Mouse (Mus musculus): ENCODE measurements around the gene Mcrip1. TPM values are rescaled to one million over a fixed set of nuclear protein-coding genes. Genes with fewer than 3 reads are reported as not detected.

Mcrip1 gene
- polyA plus RNA-seq, 1 experiment from 2014 or later, result 268 TPM

- Histone ChIP-seq H3K27ac (replicated peaks; ENCODE audit: low read depth, low read length) (no peak overlapping the region), H3K4me3 (replicated peaks; ENCODE audit: low read depth, low read length) (no peak overlapping the region), H3K4me2 (ENCODE audit: low read length) (no peak overlapping the region), H3K9me3 (ENCODE audit: control insufficient read depth, low read length) (peaks cover 5% of the 10 kb centered on the region; the same call in 1 of the 2 replicates), H3K27me3 (ENCODE audit: control insufficient read depth, insufficient read depth, low read length) (no peaks in the 10 kb centered on the region), H3K9ac (replicated peaks; ENCODE audit: low read length) (no peak overlapping the region), H3K36me3 (ENCODE audit: control insufficient read depth, insufficient read depth, low read length) (no peaks in the 10 kb centered on the region), H3K4me1 (ENCODE audit: control insufficient read depth, insufficient read depth, low read length) (peaks cover 18% of the 10 kb centered on the region)
- DNase-seq, result no peak
- no peak for ATAC-seq (ENCODE audit: low FRiP score, low TSS enrichment)
- WGBS, result 75% methylated on average over 5 of the region's 5 CpGs
Measured at GRCm38 (mm10) chr11:120552736-120553135, 3.2 kb upstream of the Mcrip1 start.

GRCm38 (mm10) chr11:120550810-120551440 is 1.4 kb upstream of the Mcrip1 start, which contains the start of gene Ppp1r27:
Ppp1r27 (minus strand) TSS chr11:120551132.
- ATAC-seq (ENCODE audit: low FRiP score, low TSS enrichment) (no peak), DNase-seq (no peak)
- Histone ChIP-seq H3K27me3 (ENCODE audit: control insufficient read depth, insufficient read depth, low read length) (no peaks in the 10 kb centered on the region), H3K27ac (replicated peaks; ENCODE audit: low read depth, low read length) (peak within 1 kb of the TSS; percentile 81), H3K9ac (replicated peaks; ENCODE audit: low read length) (peak within 1 kb of the TSS; percentile 93), H3K4me2 (ENCODE audit: low read length) (peak within 1 kb of the TSS; percentile 94), H3K36me3 (ENCODE audit: control insufficient read depth, insufficient read depth, low read length) (no peaks in the 10 kb centered on the region), H3K9me3 (ENCODE audit: control insufficient read depth, low read length) (no peaks in the 10 kb centered on the region), H3K4me3 (replicated peaks; ENCODE audit: low read depth, low read length) (peak within 1 kb of the TSS; percentile 98), H3K4me1 (ENCODE audit: control insufficient read depth, insufficient read depth, low read length) (peaks cover 18% of the 10 kb centered on the region)
- WGBS, result 96% methylated on average over 28 of the region's 28 CpGs

GRCm38 (mm10) chr11:120549986-120550809 is 671 bp upstream of the Mcrip1 start:
- WGBS, result 72% methylated on average over 11 of the region's 11 CpGs
- peak overlapping the region; percentile 98 for H3K4me3 ChIP-seq (replicated peaks; ENCODE audit: low read depth, low read length)

GRCm38 (mm10) chr11:120548786-120549167 is 750 bp downstream of the Mcrip1 start:
- H3K27ac ChIP-seq (replicated peaks; ENCODE audit: low read depth, low read length), result peak overlapping the region; percentile 81; the same call in 1 of the 2 replicates
- ATAC-seq (ENCODE audit: low FRiP score, low TSS enrichment) (no peak), DNase-seq (no peak)
- H3K4me3 ChIP-seq (replicated peaks; ENCODE audit: low read depth, low read length), result peak overlapping the region; percentile 98
- peak overlapping the region; percentile 94 for H3K4me2 ChIP-seq (ENCODE audit: low read length)
- H3K9me3 ChIP-seq (ENCODE audit: control insufficient read depth, low read length), result no peaks in the 10 kb centered on the region
- H3K4me1 ChIP-seq (ENCODE audit: control insufficient read depth, insufficient read depth, low read length), result peaks cover 18% of the 10 kb centered on the region
- no peaks in the 10 kb centered on the region for H3K27me3 ChIP-seq (ENCODE audit: control insufficient read depth, insufficient read depth, low read length)
- peaks cover 15% of the 10 kb centered on the region for H3K36me3 ChIP-seq (ENCODE audit: control insufficient read depth, insufficient read depth, low read length)
- 30% methylated on average over 7 of the region's 7 CpGs for WGBS
- H3K9ac ChIP-seq (replicated peaks; ENCODE audit: low read length), result peak overlapping the region; percentile 93

More at GRCm38 (mm10) chr11:120549986-120550809, 671 bp upstream of the Mcrip1 start:
- Histone ChIP-seq H3K4me2 (ENCODE audit: low read length) (peak overlapping the region; percentile 94), H3K9ac (replicated peaks; ENCODE audit: low read length) (peak overlapping the region; percentile 93), H3K9me3 (ENCODE audit: control insufficient read depth, low read length) (no peaks in the 10 kb centered on the region), H3K27ac (replicated peaks; ENCODE audit: low read depth, low read length) (peak overlapping the region; percentile 81), H3K27me3 (ENCODE audit: control insufficient read depth, insufficient read depth, low read length) (no peaks in the 10 kb centered on the region), H3K36me3 (ENCODE audit: control insufficient read depth, insufficient read depth, low read length) (peaks cover under 1% of the 10 kb centered on the region), H3K4me1 (ENCODE audit: control insufficient read depth, insufficient read depth, low read length) (peaks cover 18% of the 10 kb centered on the region)
- ATAC-seq (ENCODE audit: low FRiP score, low TSS enrichment), result 0 out of 2 replicates have a peak, but pooled peaks have one; percentile 31
- DNase-seq, result peak; percentile 10

- WGBS, result 84% methylated on average over 3 of the region's 3 CpGs
- no peaks in the 10 kb centered on the region for H3K9me3 ChIP-seq (ENCODE audit: control insufficient read depth, low read length)
- no peak overlapping the region; the same call in 1 of the 2 replicates for H3K9ac ChIP-seq (replicated peaks; ENCODE audit: low read length)
- H3K36me3 ChIP-seq (ENCODE audit: control insufficient read depth, insufficient read depth, low read length), result peaks cover 21% of the 10 kb centered on the region
- ATAC-seq (ENCODE audit: low FRiP score, low TSS enrichment), result no peak
- DNase-seq, result no peak
- H3K27ac ChIP-seq (replicated peaks; ENCODE audit: low read depth, low read length), result no peak overlapping the region
- peak overlapping the region; percentile 98; the same call in 1 of the 2 replicates for H3K4me3 ChIP-seq (replicated peaks; ENCODE audit: low read depth, low read length)
- H3K4me1 ChIP-seq (ENCODE audit: control insufficient read depth, insufficient read depth, low read length), result peaks cover 18% of the 10 kb centered on the region
- no peaks in the 10 kb centered on the region for H3K27me3 ChIP-seq (ENCODE audit: control insufficient read depth, insufficient read depth, low read length)
- H3K4me2 ChIP-seq (ENCODE audit: low read length), result peak overlapping the region; percentile 94
Measured at GRCm38 (mm10) chr11:120548214-120548613, 1.3 kb downstream of the Mcrip1 start.

GRCm38 (mm10) chr11:120547469-120547868 is 2.1 kb downstream of the Mcrip1 start:
- Histone ChIP-seq H3K4me2 (ENCODE audit: low read length) (no peak overlapping the region), H3K4me3 (replicated peaks; ENCODE audit: low read depth, low read length) (no peak overlapping the region), H3K27ac (replicated peaks; ENCODE audit: low read depth, low read length) (no peak overlapping the region), H3K9ac (replicated peaks; ENCODE audit: low read length) (no peak overlapping the region), H3K27me3 (ENCODE audit: control insufficient read depth, insufficient read depth, low read length) (no peaks in the 10 kb centered on the region), H3K36me3 (ENCODE audit: control insufficient read depth, insufficient read depth, low read length) (peaks cover 28% of the 10 kb centered on the region), H3K9me3 (ENCODE audit: control insufficient read depth, low read length) (no peaks in the 10 kb centered on the region), H3K4me1 (ENCODE audit: control insufficient read depth, insufficient read depth, low read length) (peaks cover 18% of the 10 kb centered on the region)
- ATAC-seq (ENCODE audit: low FRiP score, low TSS enrichment) (no peak), DNase-seq (no peak)
- 70% methylated on average over 2 of the region's 2 CpGs for WGBS

GRCm38 (mm10) chr11:120545964-120546363 is 3.6 kb downstream of the Mcrip1 start:
- Histone ChIP-seq H3K36me3 (ENCODE audit: control insufficient read depth, insufficient read depth, low read length) (peaks cover 40% of the 10 kb centered on the region), H3K27me3 (ENCODE audit: control insufficient read depth, insufficient read depth, low read length) (no peaks in the 10 kb centered on the region), H3K4me2 (ENCODE audit: low read length) (no peak overlapping the region), H3K4me1 (ENCODE audit: control insufficient read depth, insufficient read depth, low read length) (peaks cover 18% of the 10 kb centered on the region), H3K27ac (replicated peaks; ENCODE audit: low read depth, low read length) (no peak overlapping the region), H3K9ac (replicated peaks; ENCODE audit: low read length) (no peak overlapping the region), H3K9me3 (ENCODE audit: control insufficient read depth, low read length) (no peaks in the 10 kb centered on the region), H3K4me3 (replicated peaks; ENCODE audit: low read depth, low read length) (no peak overlapping the region)
- no peak for DNase-seq
- 94% methylated on average over 3 of the region's 3 CpGs for WGBS
- ATAC-seq (ENCODE audit: low FRiP score, low TSS enrichment), result no peak

GRCm38 (mm10) chr11:120542376-120542775 is 7.2 kb downstream of the Mcrip1 start:
- 88% methylated on average over 6 of the region's 6 CpGs for WGBS
- DNase-seq (no peak), ATAC-seq (ENCODE audit: low FRiP score, low TSS enrichment) (no peak)
- no peak overlapping the region for H3K9ac ChIP-seq (replicated peaks; ENCODE audit: low read length)
- no peak overlapping the region for H3K4me2 ChIP-seq (ENCODE audit: low read length)
- peaks cover 12% of the 10 kb centered on the region for H3K4me1 ChIP-seq (ENCODE audit: control insufficient read depth, insufficient read depth, low read length)
- H3K27me3 ChIP-seq (ENCODE audit: control insufficient read depth, insufficient read depth, low read length), result no peaks in the 10 kb centered on the region
- H3K27ac ChIP-seq (replicated peaks; ENCODE audit: low read depth, low read length), result no peak overlapping the region
- no peaks in the 10 kb centered on the region for H3K9me3 ChIP-seq (ENCODE audit: control insufficient read depth, low read length)
- peaks cover 40% of the 10 kb centered on the region for H3K36me3 ChIP-seq (ENCODE audit: control insufficient read depth, insufficient read depth, low read length)
- H3K4me3 ChIP-seq (replicated peaks; ENCODE audit: low read depth, low read length), result no peak overlapping the region
